Mouse (Mus musculus) thymus, postnatal 10 days (tissue): ENCODE data around the gene Trmt13.

Experiments used
- DNase-seq, 2 experiments: peaks; one replicate each; pipeline ENCODE4 v3.0.0; 2021; ENCODE audit warnings: low spot score in 2 of 2

Gene Trmt13

GRCm38 (mm10) chr3:116634091-116634490 is 19.7 kb upstream of the Trmt13 start:
- DNase-seq: no peak

- no peak for DNase-seq
Observed at GRCm38 (mm10) chr3:116632971-116633370, 18.6 kb upstream of the Trmt13 start.

- no peak for DNase-seq
Observed at GRCm38 (mm10) chr3:116631459-116631858, 17.1 kb upstream of the Trmt13 start.

GRCm38 (mm10) chr3:116622641-116623040 is 8.3 kb upstream of the Trmt13 start:
- no peak for DNase-seq

- DNase-seq: no peak
Observed at GRCm38 (mm10) chr3:116620636-116621370, 6.4 kb upstream of the Trmt13 start.

GRCm38 (mm10) chr3:116618855-116619254 is 4.5 kb upstream of the Trmt13 start:
- no peak for DNase-seq

GRCm38 (mm10) chr3:116615318-116616068 is 1.1 kb upstream of the Trmt13 start:
- DNase-seq: no peak

GRCm38 (mm10) chr3:116604570-116604969 is 9.8 kb downstream of the Trmt13 start:
- no peak for DNase-seq

- DNase-seq: no peak
Observed at GRCm38 (mm10) chr3:116601781-116602180, 12.6 kb downstream of the Trmt13 start.

GRCm38 (mm10) chr3:116601005-116601404 is 13.4 kb downstream of the Trmt13 start:
- no peak for DNase-seq

- no peak for DNase-seq
Observed at GRCm38 (mm10) chr3:116599705-116600104, 14.7 kb downstream of the Trmt13 start.

GRCm38 (mm10) chr3:116595603-116595991 is 18.8 kb downstream of the Trmt13 start:
- no peak for DNase-seq

- DNase-seq: peak; percentile 96 to 97
Observed at GRCm38 (mm10) chr3:116594728-116595602, 19.4 kb downstream of the Trmt13 start, which contains the start of gene Sass6. TSS of gene Sass6 (plus strand) at chr3:116594982.

- DNase-seq: peak in 1 of 2 experiments; percentile 33
Observed at GRCm38 (mm10) chr3:116594076-116594727, 20.2 kb downstream of the Trmt13 start.

- DNase-seq: no peak
Observed at GRCm38 (mm10) chr3:116582201-116582600, 32.2 kb downstream of the Trmt13 start.

GRCm38 (mm10) chr3:116577286-116577685 is 37.1 kb downstream of the Trmt13 start:
- DNase-seq: no peak

- DNase-seq: no peak
Observed at GRCm38 (mm10) chr3:116570628-116571027, 43.8 kb downstream of the Trmt13 start.

- no peak for DNase-seq
Observed at GRCm38 (mm10) chr3:116563095-116563492, 51.3 kb downstream of the Trmt13 start.

GRCm38 (mm10) chr3:116562408-116563094 is 51.8 kb downstream of the Trmt13 start, which contains the start of gene Lrrc39:
TSS of gene Lrrc39 (plus strand) at chr3:116562973.
- DNase-seq: no peak

GRCm38 (mm10) chr3:116561315-116561714 is 53.1 kb downstream of the Trmt13 start:
- DNase-seq: peak in 1 of 2 experiments; percentile 23

GRCm38 (mm10) chr3:116551362-116551761 is 63.0 kb downstream of the Trmt13 start:
- no peak for DNase-seq
